Mouse (Mus musculus): Measurements from ENCODE around the gene Ppp2r5c.

The Ppp2r5c gene

GRCm38 (mm10) chr12:110512884-110513283 lies 66.0 kb downstream of the Ppp2r5c start:
- no peak for DNase-seq

- DNase-seq, result peak; percentile 63
Observed at GRCm38 (mm10) chr12:110515676-110516075, 68.8 kb downstream of the Ppp2r5c start.

- DNase-seq, result no peak
Observed at GRCm38 (mm10) chr12:110520236-110520987, 73.5 kb downstream of the Ppp2r5c start.

GRCm38 (mm10) chr12:110523526-110523925 lies 76.6 kb downstream of the Ppp2r5c start:
- no peak for DNase-seq

- no peak for DNase-seq
Observed at GRCm38 (mm10) chr12:110532711-110533110, 85.8 kb downstream of the Ppp2r5c start.

GRCm38 (mm10) chr12:110533151-110533550 lies 86.2 kb downstream of the Ppp2r5c start:
- no peak for DNase-seq

GRCm38 (mm10) chr12:110533832-110534231 lies 86.9 kb downstream of the Ppp2r5c start:
- no peak for DNase-seq

GRCm38 (mm10) chr12:110535361-110535760 lies 88.4 kb downstream of the Ppp2r5c start:
- DNase-seq, result no peak

- no peak for DNase-seq
Observed at GRCm38 (mm10) chr12:110537751-110538150, 90.8 kb downstream of the Ppp2r5c start.

GRCm38 (mm10) chr12:110539346-110539745 lies 92.4 kb downstream of the Ppp2r5c start:
- peak; percentile 21 for DNase-seq

GRCm38 (mm10) chr12:110539798-110540197 lies 92.9 kb downstream of the Ppp2r5c start:
- no peak for DNase-seq

GRCm38 (mm10) chr12:110540273-110540672 lies 93.4 kb downstream of the Ppp2r5c start:
- no peak for DNase-seq

GRCm38 (mm10) chr12:110541001-110541400 lies 94.1 kb downstream of the Ppp2r5c start:
- no peak for DNase-seq

GRCm38 (mm10) chr12:110541528-110541927 lies 94.6 kb downstream of the Ppp2r5c start:
- DNase-seq, result no peak

GRCm38 (mm10) chr12:110545040-110545701 lies 98.3 kb downstream of the Ppp2r5c start:
- no peak for DNase-seq

- no peak for DNase-seq
Observed at GRCm38 (mm10) chr12:110547573-110547972, 100.7 kb downstream of the Ppp2r5c start.

GRCm38 (mm10) chr12:110549437-110550112 lies 102.7 kb downstream of the Ppp2r5c start:
- no peak for DNase-seq

- DNase-seq, result no peak
Observed at GRCm38 (mm10) chr12:110550364-110550763, 103.4 kb downstream of the Ppp2r5c start.

- DNase-seq, result peak; percentile 21
Observed at GRCm38 (mm10) chr12:110552113-110552512, 105.2 kb downstream of the Ppp2r5c start.

- DNase-seq, result no peak
Observed at GRCm38 (mm10) chr12:110553362-110553761, 106.4 kb downstream of the Ppp2r5c start.

- no peak for DNase-seq
Observed at GRCm38 (mm10) chr12:110555536-110556240, 108.8 kb downstream of the Ppp2r5c start.

GRCm38 (mm10) chr12:110556861-110557628 lies 110.1 kb downstream of the Ppp2r5c start:
- DNase-seq, result peak; percentile 81

Measured in lung, postnatal 10 days (tissue).